Mouse (Mus musculus): ENCODE results near the gene Ifi208.

- TF ChIP-seq POLR2A (IDR thresholded peaks at IDR 0.05; ENCODE audit: control insufficient read depth, low read depth, low read length) (no peak), CTCF (IDR thresholded peaks at IDR 0.05; ENCODE audit: control insufficient read depth, insufficient read depth, insufficient replicate concordance, low read depth, low read length) (no peak)
These were observed 15.5 kb upstream of the Ifi208 start for GRCm38 (mm10) chr1:173657973-173658372.
